ENCODE assay signal across 27 mouse cellular contexts in the genomic region with DNA sequence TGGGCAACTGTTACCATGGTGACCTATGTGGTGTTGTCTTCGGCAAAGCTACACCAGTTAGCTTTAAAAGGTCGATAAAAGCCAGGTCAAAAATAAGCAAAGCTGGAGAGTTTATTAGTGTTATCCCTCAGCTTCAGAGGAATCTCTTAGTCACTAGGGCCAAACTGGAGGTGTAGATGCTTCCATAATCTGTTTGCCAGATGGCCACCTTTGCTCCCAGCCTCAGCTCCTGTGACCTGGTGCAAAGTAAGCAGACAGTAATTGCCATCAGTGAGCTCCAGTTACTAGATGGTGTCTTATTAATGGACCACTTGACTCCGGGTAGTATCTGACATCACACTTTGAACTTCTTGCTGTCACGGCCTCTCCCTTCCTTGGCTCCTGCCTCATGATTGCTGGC.
DNase-seq lines count a peak whose midpoint lies in the region; ATAC-seq and TF ChIP-seq lines count a peak whose summit lies in the region.
"Had no signal": no experiment of that assay in that cellular context is flagged by ENCODE, and none has a peak within 500 bp of the region (broad histone marks: within the 10 kb centered on the region; RNA-seq: fewer than 3 reads in every experiment).

No protein-coding gene starts in this region.

- H3K36me3 ChIP-seq in intestine, embryonic 14.5 days (ENCODE audit: control insufficient read depth, insufficient read depth, low read length) = no peaks in the 10 kb centered on the region
- no peaks in the 10 kb centered on the region for H3K36me3 ChIP-seq in intestine, embryonic 15.5 days
- no peaks in the 10 kb centered on the region for H3K36me3 ChIP-seq in limb, embryonic 14.5 days (ENCODE audit: control insufficient read depth, insufficient read depth, low read length)
- H3K36me3 ChIP-seq: hindbrain, embryonic 15.5 days; limb, embryonic 13.5 days; liver, embryonic 12.5 days; midbrain, embryonic 12.5 days; neural tube, embryonic 12.5 days had no signal

- H3K4me3 ChIP-seq in intestine, embryonic 14.5 days (ENCODE audit: low read depth, low read length) = no peak overlapping the region
- H3K4me3 ChIP-seq in intestine, embryonic 15.5 days (replicated peaks) = no peak overlapping the region
- no peak overlapping the region for H3K4me3 ChIP-seq in limb, embryonic 14.5 days (replicated peaks; ENCODE audit: low read length)
- H3K4me3 ChIP-seq: forebrain, embryonic 13.5 days; hindbrain, embryonic 15.5 days; limb, embryonic 13.5 days; liver, embryonic 12.5 days; midbrain, embryonic 12.5 days; myocyte; neural tube, embryonic 12.5 days had no signal

- no peak overlapping the region for H3K27ac ChIP-seq in intestine, embryonic 14.5 days (ENCODE audit: low read depth)
- H3K27ac ChIP-seq in intestine, embryonic 15.5 days = no peak overlapping the region
- H3K27ac ChIP-seq in limb, embryonic 14.5 days (replicated peaks; ENCODE audit: low read depth, low read length) = no peak overlapping the region
- H3K27ac ChIP-seq: forebrain, embryonic 13.5 days; hindbrain, embryonic 15.5 days; limb, embryonic 13.5 days; liver, embryonic 12.5 days; midbrain, embryonic 12.5 days; neural tube, embryonic 12.5 days had no signal

- no peak for TF ChIP-seq POLR2A in limb, embryonic 14.5 days (IDR thresholded peaks at IDR 0.05; ENCODE audit: borderline replicate concordance, extremely low read depth, insufficient read depth, insufficient read length)

- ATAC-seq in intestine, embryonic 14.5 days (replicated peaks; ENCODE audit: low FRiP score, low TSS enrichment, low read depth) = no peak
- no peak for ATAC-seq in intestine, embryonic 15.5 days
- no peak for ATAC-seq in limb, embryonic 14.5 days (ENCODE audit: low FRiP score, low read depth)
- ATAC-seq: activated CD4-positive, CD25-positive, alpha-beta regulatory T cell, adult 4 months; forebrain, embryonic 13.5 days; intestine, embryonic 16.5 days; liver, embryonic 12.5 days; liver, postnatal 0 days had no signal

- H3K9ac ChIP-seq in intestine, embryonic 14.5 days (ENCODE audit: low read length) = no peak overlapping the region
- H3K9ac ChIP-seq in intestine, embryonic 15.5 days = no peak overlapping the region
- H3K9ac ChIP-seq in limb, embryonic 14.5 days (ENCODE audit: low read depth, low read length, severe bottlenecking) = no peak overlapping the region
- H3K9ac ChIP-seq: forebrain, embryonic 13.5 days; hindbrain, embryonic 15.5 days; limb, embryonic 13.5 days; liver, embryonic 12.5 days; liver, postnatal 0 days; midbrain, embryonic 12.5 days; neural tube, embryonic 12.5 days had no signal

- DNase-seq in intestine, embryonic 14.5 days (ENCODE audit: low spot score) = peak; percentile 45
- DNase-seq in MN1 (ENCODE audit: low spot score) = peak; percentile 66
- peak; percentile 57 for DNase-seq in embryo, embryonic 10.5 days (ENCODE audit: low spot score)
- DNase-seq in limb, embryonic 14.5 days (ENCODE audit: low spot score) = peak; percentile 2
- no peak for DNase-seq in adrenal gland, adult (ENCODE audit: inconsistent age in 2 of 2, low spot score in 1 of 2)
- DNase-seq: adrenal gland, adult 8-10 months; B cell, adult 2 months; cerebellum, adult 11 months; cerebellum, adult 9-10 months; cerebellum, postnatal 36 days; gastrocnemius, postnatal 14 days; kidney, adult 9 months; layer of hippocampus, adult 9-11 months; liver, postnatal 0 days; lung, postnatal 36 days; thymus, postnatal 4 days had no signal

- WGBS in intestine, embryonic 14.5 days = 42% methylated on average over 4 of the region's 4 CpGs
- WGBS in intestine, embryonic 15.5 days = 50% methylated on average over 4 of the region's 4 CpGs
- 43% methylated on average over 4 of the region's 4 CpGs for WGBS in limb, embryonic 14.5 days

- no peaks in the 10 kb centered on the region for H3K27me3 ChIP-seq in intestine, embryonic 14.5 days (replicated peaks; ENCODE audit: control insufficient read depth, insufficient read depth, low read length)
- no peaks in the 10 kb centered on the region for H3K27me3 ChIP-seq in intestine, embryonic 15.5 days (replicated peaks)
- no peaks in the 10 kb centered on the region for H3K27me3 ChIP-seq in limb, embryonic 14.5 days (ENCODE audit: control insufficient read depth, insufficient read depth, low read length)
- H3K27me3 ChIP-seq: forebrain, embryonic 13.5 days; limb, embryonic 13.5 days; liver, embryonic 12.5 days; midbrain, embryonic 12.5 days; neural tube, embryonic 12.5 days had no signal

- no peaks in the 10 kb centered on the region for H3K9me3 ChIP-seq in intestine, embryonic 14.5 days (ENCODE audit: control insufficient read depth, low read length)
- no peaks in the 10 kb centered on the region for H3K9me3 ChIP-seq in intestine, embryonic 15.5 days
- no peaks in the 10 kb centered on the region for H3K9me3 ChIP-seq in limb, embryonic 14.5 days (ENCODE audit: control insufficient read depth, low read length)
- H3K9me3 ChIP-seq: forebrain, embryonic 13.5 days; hindbrain, embryonic 15.5 days; limb, embryonic 13.5 days; liver, embryonic 12.5 days; midbrain, embryonic 12.5 days; neural tube, embryonic 12.5 days had no signal

- H3K4me1 ChIP-seq in intestine, embryonic 14.5 days (replicated peaks; ENCODE audit: control insufficient read depth, insufficient read depth, low read length) = no peaks in the 10 kb centered on the region
- no peaks in the 10 kb centered on the region for H3K4me1 ChIP-seq in intestine, embryonic 15.5 days (replicated peaks)
- H3K4me1 ChIP-seq in limb, embryonic 14.5 days (ENCODE audit: control insufficient read depth, insufficient read depth, low read length) = no peaks in the 10 kb centered on the region; the same call in 1 of the 2 replicates
- H3K4me1 ChIP-seq: forebrain, embryonic 13.5 days; hindbrain, embryonic 15.5 days; liver, embryonic 12.5 days; midbrain, embryonic 12.5 days; neural tube, embryonic 12.5 days had no signal

- no peak overlapping the region for H3K4me2 ChIP-seq in intestine, embryonic 14.5 days (ENCODE audit: low read length)
- no peak overlapping the region for H3K4me2 ChIP-seq in intestine, embryonic 15.5 days (replicated peaks)
- no peak overlapping the region for H3K4me2 ChIP-seq in limb, embryonic 14.5 days (replicated peaks; ENCODE audit: low read depth, low read length, severe bottlenecking)
- H3K4me2 ChIP-seq: forebrain, embryonic 13.5 days; heart, embryonic 11.5 days; hindbrain, embryonic 15.5 days; limb, embryonic 13.5 days; liver, embryonic 12.5 days; midbrain, embryonic 12.5 days; neural tube, embryonic 12.5 days had no signal

Comparison
In these comparisons a context has a peak if more than half of its experiments do, and no peak if none do; other contexts are left out.
1. DNase-seq: peak in intestine, embryonic 14.5 days (single experiment), MN1 (single experiment), embryo, embryonic 10.5 days (single experiment) and limb, embryonic 14.5 days (single experiment); none in adrenal gland, adult (0 of 2).